ENCODE assay signal across 11 mouse cellular contexts in genomic region chr10:54548526-54548925, GRCm38 (mm10).
"Had no signal": no experiment of that assay in that cellular context is flagged by ENCODE, and none has a peak within 500 bp of the region (broad histone marks: within the 10 kb centered on the region; RNA-seq: fewer than 3 reads in every experiment).

No protein-coding gene starts in this region.

- H3K27ac ChIP-seq: liver, embryonic 15.5 days; stomach, embryonic 15.5 days had no signal

- ATAC-seq: lung, postnatal 0 days had no signal

- H3K9ac ChIP-seq: liver, embryonic 15.5 days; stomach, embryonic 15.5 days had no signal

- H3K4me1 ChIP-seq: liver, embryonic 15.5 days; stomach, embryonic 15.5 days had no signal

- H3K9me3 ChIP-seq: liver, embryonic 15.5 days; stomach, embryonic 15.5 days had no signal

- H3K36me3 ChIP-seq: liver, embryonic 15.5 days; stomach, embryonic 15.5 days had no signal

- DNase-seq: kidney, adult 8-10 months; kidney, postnatal 25 days; lung, adult 2 months; lung, postnatal 36 days; right cerebral cortex, postnatal 14 days; thymus, adult 2 months; thymus, postnatal 25 days had no signal

- H3K4me3 ChIP-seq: liver, embryonic 15.5 days; stomach, embryonic 15.5 days had no signal

- H3K4me2 ChIP-seq: liver, embryonic 11.5 days; liver, embryonic 15.5 days; stomach, embryonic 15.5 days had no signal

- H3K27me3 ChIP-seq: liver, embryonic 15.5 days; stomach, embryonic 15.5 days had no signal
